Mouse (Mus musculus) liver, embryonic 14.5 days (tissue): Measurements from ENCODE around the gene Pgpep1l. TPM values are rescaled to one million over a fixed set of nuclear protein-coding genes. Genes with fewer than 3 reads are reported as not detected.
A peak's percentile ranks its signal among the peaks of the same experiment; 100 is the strongest.

Source experiments
- ATAC-seq: fragments of 200-750 bp; cut with Nextera tagmentation; 2 replicates; pipeline ENCODE4 v1.8.0; 2017; ENCODE audit warnings: moderate number of reproducible peaks, mild to moderate bottlenecking, moderate library complexity; ENCODE audit not compliant: insufficient read depth
- DNase-seq, 3 experiments: peaks; one replicate each; pipeline ENCODE4 v3.0.0-alpha.2; 2012 to 2013; ENCODE audit warnings: low read depth in 3 of 3, low spot score in 3 of 3
- H3K27ac ChIP-seq: fragments of 300-500 bp; sonication (generic); 2 replicates; pipeline ENCODE4 v1.5.1; 2014; ENCODE audit warnings: moderate library complexity, mild to moderate bottlenecking, control low read depth, inconsistent platforms
- H3K27me3 ChIP-seq: fragments of 300-500 bp; sonication (generic); 2 replicates; pipeline ENCODE4 v1.6.1; 2014; ENCODE audit warnings: mild to moderate bottlenecking, low read length, moderate library complexity; ENCODE audit not compliant: control insufficient read depth, insufficient read depth
- H3K36me3 ChIP-seq: fragments of 300-500 bp; sonication (generic); replicated peaks from 2 replicates; pipeline ENCODE4 v1.6.1; 2014; ENCODE audit warnings: low read depth; ENCODE audit not compliant: control insufficient read depth, insufficient read depth
- H3K4me1 ChIP-seq, 2 experiments: fragments of 200-500 bp in 1 of 2; fragments of 300-500 bp in 1 of 2; sonication (generic) in 1 of 2; replicated peaks; 2 replicates each; pipeline ENCODE4 v1.6.1; 2012 to 2014; ENCODE audit warnings: antibody characterized with exemption in 1 of 2, inconsistent platforms in 1 of 2, low read length in 1 of 2; ENCODE audit not compliant: control insufficient read depth in 2 of 2, insufficient read depth in 2 of 2
- H3K4me2 ChIP-seq: fragments of 300-500 bp; sonication (generic); 2 replicates; pipeline ENCODE4 v1.6.1; 2014; ENCODE audit warnings: low read depth, mild to moderate bottlenecking, control low read depth, moderate library complexity
- H3K4me3 ChIP-seq, 2 experiments: fragments of 200-500 bp in 1 of 2; fragments of 300-500 bp in 1 of 2; sonication (generic) in 1 of 2; 2 replicates each; pipeline ENCODE4 v1.5.1; 2012 to 2014; ENCODE audit warnings: low read depth in 2 of 2, low read length in 2 of 2, mild to moderate bottlenecking in 2 of 2, control low read depth in 1 of 2, inconsistent platforms in 1 of 2, moderate library complexity in 1 of 2; ENCODE audit not compliant: insufficient read depth in 1 of 2
- H3K9ac ChIP-seq: fragments of 300-500 bp; sonication (generic); replicated peaks from 2 replicates; pipeline ENCODE4 v1.6.1; 2014; ENCODE audit warnings: mild to moderate bottlenecking, control low read depth, moderate library complexity
- H3K9me3 ChIP-seq: fragments of 300-500 bp; sonication (generic); 2 replicates; pipeline ENCODE4 v1.6.1; 2016; ENCODE audit warnings: low read length, mixed read lengths; ENCODE audit not compliant: control insufficient read depth
- CTCF ChIP-seq: IDR thresholded peaks from 2 replicates; pipeline ENCODE4 v1.5.1; 2016; ENCODE audit warnings: antibody characterized with exemption, low read depth, control low read depth
- EP300 ChIP-seq: IDR thresholded peaks from 2 replicates; pipeline ENCODE4 v1.6.1; 2016; ENCODE audit warnings: antibody characterized with exemption, low read depth
- WGBS: fragments of 180-500 bp; shearing (Covaris S2); extraction: QIAGEN DNeasy Blood & Tissue Kit; methylation state at CpG from one replicate; pipeline ENCODE4 v1.1.7; 2014; ENCODE audit not compliant: insufficient replicate concordance; 5-methylcytosine and 5-hydroxymethylcytosine counted together
- polyA plus RNA-seq, 2 experiments: library from polyadenylated mRNA; depleted of rRNA in 1 of 2; stranded (reverse) in 1 of 2; unstranded in 1 of 2; fragments of >200 nt; fragmentation: Nextera tagmentation in 1 of 2; extraction: Ambion mirVana in 1 of 2; gene quantifications; 2 replicates each; pipeline versions ENCODE4 v1.2.1 to v1.2.3; 2012 to 2014

Pgpep1l gene
- polyA plus RNA-seq, 2 experiments: not detected

DNA sequence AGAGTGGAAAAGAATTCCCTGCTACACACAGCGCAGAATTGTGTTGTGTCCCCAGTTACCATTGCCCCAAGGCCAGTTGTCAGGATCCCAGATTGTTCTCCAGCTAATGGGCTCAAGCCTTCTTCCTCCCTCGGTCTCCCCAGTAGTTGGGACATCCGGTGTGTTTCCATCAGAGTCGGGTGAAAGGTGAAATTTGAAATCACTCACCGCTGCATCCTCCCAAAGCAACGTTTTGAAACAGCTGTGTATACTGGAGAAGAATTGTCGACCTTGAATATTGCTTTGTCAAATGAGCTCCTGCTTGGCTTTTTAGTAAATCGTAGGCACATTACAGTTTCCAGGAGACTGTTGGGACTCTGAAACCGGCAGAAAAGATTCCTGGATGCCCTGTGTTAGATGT lies 10.9 kb upstream of the Pgpep1l start:
- ATAC-seq (no peak), DNase-seq (no peak)
- no peak overlapping the region for H3K4me3 ChIP-seq

DNA sequence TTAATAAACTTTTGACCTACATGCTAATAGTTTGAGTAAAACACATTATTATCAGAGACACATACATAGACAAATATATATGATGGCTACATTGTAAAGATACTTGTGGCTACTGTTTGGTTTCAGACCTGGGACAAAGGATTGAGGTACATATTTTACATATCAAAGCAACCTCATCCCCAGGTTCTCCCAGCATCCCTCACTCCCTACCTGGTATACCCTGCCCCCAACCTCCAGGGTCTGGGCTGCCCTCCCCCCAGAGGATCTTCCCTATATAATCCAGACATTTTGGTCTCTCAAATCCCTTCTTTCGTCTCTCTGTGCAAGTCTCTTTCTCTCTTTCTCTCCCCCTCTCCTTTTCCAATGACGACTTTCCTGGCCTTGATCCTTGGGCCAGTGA lies 10.2 kb upstream of the Pgpep1l start:
- ATAC-seq (no peak), DNase-seq (no peak)
- H3K4me3 ChIP-seq: no peak overlapping the region
- no peak overlapping the region for H3K4me2 ChIP-seq
- TF ChIP-seq CTCF: no peak
- TF ChIP-seq EP300: no peak
- WGBS: 61% methylated on average over 2 of the region's 2 CpGs
- H3K36me3 ChIP-seq: no peaks in the 10 kb centered on the region
- no peak overlapping the region for H3K27ac ChIP-seq
- H3K27me3 ChIP-seq: no peaks in the 10 kb centered on the region
- H3K9ac ChIP-seq: no peak overlapping the region
- no peaks in the 10 kb centered on the region for H3K9me3 ChIP-seq
- 0 out of 4 replicates have a peak, but pooled peaks cover 0 to 2% of the 10 kb centered on the region in 2 experiments for H3K4me1 ChIP-seq

More for the DNA sequence above, 10.9 kb upstream of the Pgpep1l start:
- Histone ChIP-seq H3K36me3 (no peaks in the 10 kb centered on the region), H3K4me1 (0 out of 4 replicates have a peak, but pooled peaks cover 0 to 2% of the 10 kb centered on the region in 2 experiments), H3K9ac (no peak overlapping the region), H3K27ac (no peak overlapping the region), H3K9me3 (no peaks in the 10 kb centered on the region), H3K4me2 (no peak overlapping the region), H3K27me3 (no peaks in the 10 kb centered on the region)
- 57% methylated on average over 9 of the region's 9 CpGs for WGBS
- no peak for TF ChIP-seq EP300
- no peak for TF ChIP-seq CTCF

DNA sequence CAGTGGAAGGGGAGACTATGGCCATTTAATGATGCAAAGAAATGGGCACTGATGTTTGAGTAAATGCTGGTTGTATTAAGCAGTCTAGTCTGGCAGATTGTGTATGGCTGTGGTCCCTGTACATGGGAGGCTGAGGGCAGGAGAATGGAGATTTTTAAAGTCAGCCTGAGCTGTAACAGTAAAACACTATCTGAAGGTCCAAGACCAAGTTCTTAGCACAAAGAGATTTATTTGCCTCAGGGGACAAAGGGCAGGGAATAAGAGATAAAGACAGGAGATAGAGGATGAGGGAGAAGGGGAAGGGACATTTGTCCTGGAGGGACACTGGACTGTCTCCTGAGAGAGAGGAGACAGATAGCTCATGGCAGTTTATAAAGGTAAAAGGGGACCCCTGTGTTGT lies 9.5 kb upstream of the Pgpep1l start, which contains the start of gene Fam169b:
TSS of gene Fam169b (plus strand) at position 325 of the 400 bp plus-strand sequence.
- H3K9ac ChIP-seq: no peak within 1 kb of the TSS

DNA sequence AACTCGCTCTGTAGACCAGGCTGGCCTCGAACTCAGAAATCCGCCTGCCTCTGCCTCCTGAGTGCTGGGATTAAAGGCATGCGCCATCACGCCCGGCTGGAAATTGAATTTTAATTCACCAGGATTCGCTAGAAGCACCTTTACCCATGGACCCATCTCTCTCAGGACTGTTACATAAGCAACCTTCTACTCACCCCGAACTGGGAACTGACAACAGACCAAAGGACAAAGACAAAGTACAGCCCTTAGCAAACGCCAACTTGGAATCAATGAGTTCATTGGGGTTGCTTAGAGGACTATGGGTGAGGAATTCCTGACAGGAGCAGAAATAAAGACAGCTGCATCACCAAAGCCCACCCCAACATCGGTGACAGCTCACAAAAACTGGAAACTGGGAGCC lies 8.6 kb upstream of the Pgpep1l start:
- no peak overlapping the region for H3K9ac ChIP-seq
- 66% methylated on average over 10 of the region's 10 CpGs for WGBS
- H3K27me3 ChIP-seq: no peaks in the 10 kb centered on the region
- 0 out of 4 replicates have a peak, but pooled peaks cover 0 to 2% of the 10 kb centered on the region in 2 experiments for H3K4me1 ChIP-seq
- H3K4me2 ChIP-seq: no peak overlapping the region
- no peak overlapping the region for H3K4me3 ChIP-seq
- peak in 1 of 3 experiments; percentile 12 for DNase-seq
- no peaks in the 10 kb centered on the region for H3K36me3 ChIP-seq
- no peak for TF ChIP-seq CTCF
- no peak for TF ChIP-seq EP300
- no peak overlapping the region for H3K27ac ChIP-seq
- no peak for ATAC-seq
- no peaks in the 10 kb centered on the region for H3K9me3 ChIP-seq

More for the DNA sequence above, 9.5 kb upstream of the Pgpep1l start, which contains the start of gene Fam169b:
- Histone ChIP-seq H3K4me2 (no peak within 1 kb of the TSS), H3K4me3 (no peak within 1 kb of the TSS), H3K36me3 (no peaks in the 10 kb centered on the region), H3K27ac (no peak within 1 kb of the TSS), H3K4me1 (0 out of 4 replicates have a peak, but pooled peaks cover 0 to 2% of the 10 kb centered on the region in 2 experiments), H3K27me3 (no peaks in the 10 kb centered on the region), H3K9me3 (no peaks in the 10 kb centered on the region)
- no peak for DNase-seq
- no peak for ATAC-seq
- TF ChIP-seq CTCF: no peak
- no peak for TF ChIP-seq EP300

DNA sequence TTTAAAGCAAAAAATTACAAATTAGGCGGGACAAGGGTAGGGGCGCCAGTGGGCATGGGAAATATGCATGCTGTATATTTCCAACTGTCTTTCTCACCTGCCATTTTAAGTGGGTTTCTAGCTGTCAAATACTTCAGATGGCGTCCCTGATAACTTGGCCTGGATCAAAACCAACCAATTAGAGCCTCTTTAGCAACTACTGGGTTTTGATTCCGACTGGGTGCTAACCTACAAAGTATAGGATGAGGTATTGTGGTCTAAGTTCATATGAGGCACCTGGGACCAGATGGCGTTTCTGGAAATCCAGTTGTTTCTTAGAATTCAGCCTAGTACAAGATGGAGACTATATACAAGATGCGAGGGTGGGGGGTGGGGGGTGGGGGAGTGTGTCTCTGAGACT lies 7.8 kb upstream of the Pgpep1l start:
- ATAC-seq (no peak), DNase-seq (no peak)
- Histone ChIP-seq H3K4me3 (no peak overlapping the region), H3K9me3 (no peaks in the 10 kb centered on the region), H3K9ac (no peak overlapping the region), H3K27me3 (no peaks in the 10 kb centered on the region), H3K4me2 (no peak overlapping the region), H3K36me3 (no peaks in the 10 kb centered on the region), H3K4me1 (0 out of 4 replicates have a peak, but pooled peaks cover 0 to 2% of the 10 kb centered on the region in 2 experiments), H3K27ac (no peak overlapping the region)
- no peak for TF ChIP-seq EP300
- TF ChIP-seq CTCF: no peak
- 64% methylated on average over 6 of the region's 6 CpGs for WGBS
